9 mouse cellular contexts compared by ENCODE assay signal in genomic region chr15:30740728-30741127, GRCm38 (mm10).
DNase-seq lines count a peak whose midpoint lies in the region; ATAC-seq and TF ChIP-seq lines count a peak whose summit lies in the region.
"Had no signal": no experiment of that assay in that cellular context is flagged by ENCODE, and none has a peak within 500 bp of the region (broad histone marks: within the 10 kb centered on the region; RNA-seq: fewer than 3 reads in every experiment).

No protein-coding gene starts in this region.

- TF ChIP-seq CTCF in thymus, adult 2 months (IDR thresholded peaks at IDR 0.05; ENCODE audit: borderline replicate concordance, control insufficient read depth, extremely low read depth, insufficient read depth, low read length, poor library complexity): no peak

- peak; percentile 43 for DNase-seq in thymus, adult 2 months
- DNase-seq in thymus, adult 18-20 months: no peak
- DNase-seq in cerebellum, adult 9-11 months: peak; percentile 63
- peak; percentile 58 to 79 for DNase-seq in frontal cortex, postnatal 14 days (ENCODE audit: low spot score in 2 of 2)
- DNase-seq in urinary bladder, postnatal 36 days (ENCODE audit: low spot score in 2 of 2): peak; percentile 33 to 46

- H3K4me1 ChIP-seq in thymus, adult 2 months (replicated peaks; ENCODE audit: control insufficient read depth, insufficient read depth, low read length): no peaks in the 10 kb centered on the region
- no peaks in the 10 kb centered on the region for H3K4me1 ChIP-seq in kidney, embryonic 16.5 days (ENCODE audit: insufficient read depth, low read length)
- H3K4me1 ChIP-seq in limb, embryonic 13.5 days: no peaks in the 10 kb centered on the region
- H3K4me1 ChIP-seq in neural tube, embryonic 13.5 days (replicated peaks): peaks cover 9% of the 10 kb centered on the region; the same call in 1 of the 2 replicates
- H3K4me1 ChIP-seq: embryonic facial prominence, embryonic 15.5 days had no signal

- WGBS in thymus, adult 2 months: 17% methylated on average over 6 of the region's 6 CpGs
- 19% methylated on average over 6 of the region's 6 CpGs for WGBS in kidney, embryonic 16.5 days
- 20% methylated on average over 6 of the region's 6 CpGs for WGBS in limb, embryonic 13.5 days
- WGBS in neural tube, embryonic 13.5 days: 16% methylated on average over 6 of the region's 6 CpGs

- no peak overlapping the region for H3K27ac ChIP-seq in thymus, adult 2 months (ENCODE audit: control insufficient read depth, insufficient read depth, low read length)
- no peak overlapping the region for H3K27ac ChIP-seq in kidney, embryonic 16.5 days (ENCODE audit: low read length)
- H3K27ac ChIP-seq in limb, embryonic 13.5 days: no peak overlapping the region
- no peak overlapping the region for H3K27ac ChIP-seq in neural tube, embryonic 13.5 days (replicated peaks)
- H3K27ac ChIP-seq: embryonic facial prominence, embryonic 15.5 days had no signal

- H3K4me2 ChIP-seq in kidney, embryonic 16.5 days (replicated peaks; ENCODE audit: low read depth, low read length): no peak overlapping the region
- no peak overlapping the region for H3K4me2 ChIP-seq in limb, embryonic 13.5 days (replicated peaks)
- H3K4me2 ChIP-seq in neural tube, embryonic 13.5 days: no peak overlapping the region
- H3K4me2 ChIP-seq: embryonic facial prominence, embryonic 15.5 days had no signal

- no peaks in the 10 kb centered on the region; the same call in 1 of the 2 replicates for H3K9me3 ChIP-seq in kidney, embryonic 16.5 days (ENCODE audit: low read length)
- no peaks in the 10 kb centered on the region for H3K9me3 ChIP-seq in limb, embryonic 13.5 days
- H3K9me3 ChIP-seq in neural tube, embryonic 13.5 days: no peaks in the 10 kb centered on the region
- H3K9me3 ChIP-seq: embryonic facial prominence, embryonic 15.5 days had no signal

- no peaks in the 10 kb centered on the region for H3K27me3 ChIP-seq in thymus, adult 2 months (ENCODE audit: control insufficient read depth, insufficient read depth, low read length)
- no peaks in the 10 kb centered on the region for H3K27me3 ChIP-seq in kidney, embryonic 16.5 days (ENCODE audit: insufficient read depth, low read length)
- H3K27me3 ChIP-seq in limb, embryonic 13.5 days: no peaks in the 10 kb centered on the region
- no peaks in the 10 kb centered on the region for H3K27me3 ChIP-seq in neural tube, embryonic 13.5 days
- H3K27me3 ChIP-seq: embryonic facial prominence, embryonic 15.5 days had no signal

- no peak overlapping the region for H3K9ac ChIP-seq in kidney, embryonic 16.5 days (replicated peaks; ENCODE audit: low read length)
- no peak overlapping the region for H3K9ac ChIP-seq in limb, embryonic 13.5 days
- H3K9ac ChIP-seq in neural tube, embryonic 13.5 days: no peak overlapping the region
- H3K9ac ChIP-seq: embryonic facial prominence, embryonic 15.5 days had no signal

- no peak for TF ChIP-seq POLR2A in thymus, adult 2 months (IDR thresholded peaks at IDR 0.05; ENCODE audit: control insufficient read depth, extremely low read depth, insufficient read depth, low read length, poor library complexity)

- peak; percentile 76 for ATAC-seq in kidney, embryonic 16.5 days (ENCODE audit: low FRiP score, low TSS enrichment)
- peak; percentile 75; the same call in 1 of the 2 replicates for ATAC-seq in limb, embryonic 13.5 days (ENCODE audit: low FRiP score, low read depth)
- ATAC-seq in neural tube, embryonic 13.5 days (ENCODE audit: low read depth): peak; percentile 91

- no peak overlapping the region for H3K4me3 ChIP-seq in thymus, adult 2 months (ENCODE audit: control insufficient read depth, insufficient read depth, low read length)
- no peak overlapping the region for H3K4me3 ChIP-seq in kidney, embryonic 16.5 days (ENCODE audit: low read length)
- no peak overlapping the region for H3K4me3 ChIP-seq in limb, embryonic 13.5 days
- no peak overlapping the region for H3K4me3 ChIP-seq in neural tube, embryonic 13.5 days
- H3K4me3 ChIP-seq: embryonic facial prominence, embryonic 15.5 days had no signal

- no peaks in the 10 kb centered on the region for H3K36me3 ChIP-seq in thymus, adult 2 months (ENCODE audit: control insufficient read depth, insufficient read depth, low read length)
- no peaks in the 10 kb centered on the region for H3K36me3 ChIP-seq in kidney, embryonic 16.5 days (ENCODE audit: insufficient read depth, low read length)
- H3K36me3 ChIP-seq in limb, embryonic 13.5 days: no peaks in the 10 kb centered on the region
- no peaks in the 10 kb centered on the region for H3K36me3 ChIP-seq in neural tube, embryonic 13.5 days
- H3K36me3 ChIP-seq: embryonic facial prominence, embryonic 15.5 days had no signal

Comparison
In these comparisons a context has a peak if more than half of its experiments do, and no peak if none do; other contexts are left out.
1. DNase-seq: peak in thymus, adult 2 months (single experiment), cerebellum, adult 9-11 months (single experiment), frontal cortex, postnatal 14 days (2 of 2) and urinary bladder, postnatal 36 days (2 of 2); none in thymus, adult 18-20 months (0 of 2).
2. Peak in every context shown above with its lines, with median percentiles within 50 percentile points of each other: ATAC-seq.